Mouse (Mus musculus) spleen, adult 2 months (tissue): ENCODE measurements at regions not wholly inside any gene's neighbourhood (a gene's known extent, or its start where the extent isn't known, plus 50 kb on each side); places are given as distances from the start of the nearest gene placed in this dataset.
A peak's percentile ranks its signal among the peaks of the same experiment; 100 is the strongest.

Experiments
- DNase-seq, 2 experiments: peaks; one replicate each; pipeline versions ENCODE4 v3.0.0 to v3.0.0-alpha.2; 2012 to 2021; ENCODE audit warnings: low spot score in 2 of 2, low read depth in 1 of 2
- H3K27ac ChIP-seq: fragments of 200-500 bp; 2 replicates; pipeline ENCODE4 v1.5.1; 2012; ENCODE audit warnings: low read length, inconsistent platforms; ENCODE audit not compliant: insufficient read depth
- H3K27me3 ChIP-seq: fragments of 200-500 bp; 2 replicates; pipeline ENCODE4 v1.6.1; 2012; ENCODE audit warnings: mild to moderate bottlenecking, moderate library complexity, low read length, inconsistent platforms; ENCODE audit not compliant: control insufficient read depth, insufficient read depth
- H3K36me3 ChIP-seq: fragments of 200-500 bp; 2 replicates; pipeline ENCODE4 v1.6.1; 2012; ENCODE audit warnings: mild to moderate bottlenecking, low read length, inconsistent platforms; ENCODE audit not compliant: control insufficient read depth, insufficient read depth
- H3K4me1 ChIP-seq: fragments of 200-500 bp; 2 replicates; pipeline ENCODE4 v1.6.1; 2011; ENCODE audit warnings: inconsistent platforms; ENCODE audit not compliant: control insufficient read depth, insufficient read depth, insufficient read length
- H3K4me3 ChIP-seq: fragments of 200-500 bp; 2 replicates; pipeline ENCODE4 v1.5.1; 2011; ENCODE audit warnings: mild to moderate bottlenecking, inconsistent platforms; ENCODE audit not compliant: insufficient read depth, insufficient read length; ENCODE audit errors: extremely low read depth
- CTCF ChIP-seq: fragments of 200-500 bp; IDR thresholded peaks from 2 replicates; pipeline ENCODE4 v1.5.1; 2011; ENCODE audit warnings: mild to moderate bottlenecking, inconsistent platforms; ENCODE audit not compliant: insufficient read depth, insufficient read length, insufficient replicate concordance; ENCODE audit errors: extremely low read depth
- POLR2A ChIP-seq: fragments of 200-500 bp; IDR thresholded peaks from 2 replicates; pipeline ENCODE4 v1.6.1; 2011; ENCODE audit warnings: low read depth, low read length, inconsistent platforms
- WGBS: fragments of 180-500 bp; shearing (Covaris S2); methylation state at CpG from one replicate; pipeline ENCODE4 v1.1.7; 2018; 5-methylcytosine and 5-hydroxymethylcytosine counted together

DNA sequence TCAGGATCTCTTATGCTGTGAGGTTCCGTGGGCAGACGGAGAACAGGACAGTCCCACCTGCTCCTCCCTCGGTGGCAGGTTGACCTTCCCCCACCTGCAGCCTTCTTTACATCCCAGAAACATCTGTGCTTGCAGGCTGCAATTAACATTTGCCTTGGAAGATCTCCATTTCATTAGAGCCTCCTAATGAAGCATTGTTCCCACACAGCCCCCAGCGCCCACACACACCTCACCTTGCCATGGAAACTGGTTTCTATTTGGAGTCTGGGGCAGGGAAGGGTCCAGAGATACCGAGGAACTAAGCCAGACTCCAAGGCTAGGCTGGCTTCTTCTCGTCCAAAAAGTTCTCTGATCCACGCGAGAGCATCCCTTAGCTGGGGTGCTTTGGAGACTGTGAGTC lies 56.6 kb upstream of the Rpl38 start:
- DNase-seq: no peak
- Histone ChIP-seq H3K36me3 (no peaks in the 10 kb centered on the region), H3K4me3 (no peak overlapping the region), H3K27ac (no peak overlapping the region), H3K4me1 (no peaks in the 10 kb centered on the region), H3K27me3 (no peaks in the 10 kb centered on the region)
- no peak for TF ChIP-seq CTCF
- TF ChIP-seq POLR2A: no peak
- 79% methylated on average over 8 of the region's 8 CpGs for WGBS

- 89% methylated on average over 9 of the region's 9 CpGs for WGBS
- Histone ChIP-seq H3K27ac (no peak overlapping the region), H3K36me3 (no peaks in the 10 kb centered on the region), H3K4me3 (no peak overlapping the region), H3K27me3 (no peaks in the 10 kb centered on the region), H3K4me1 (no peaks in the 10 kb centered on the region)
- no peak for TF ChIP-seq POLR2A
- TF ChIP-seq CTCF: peak; percentile 5; the same call in 1 of the 2 replicates
- DNase-seq: no peak
These were observed 60.3 kb upstream of the Rpl38 start for GRCm38 (mm10) chr11:114608009-114608408.

GRCm38 (mm10) chr11:114603108-114603507 lies 65.2 kb upstream of the Rpl38 start:
- WGBS: 77% methylated on average over 6 of the region's 6 CpGs
- Histone ChIP-seq H3K4me3 (no peak overlapping the region), H3K4me1 (no peaks in the 10 kb centered on the region), H3K36me3 (no peaks in the 10 kb centered on the region), H3K27ac (no peak overlapping the region), H3K27me3 (no peaks in the 10 kb centered on the region)
- no peak for DNase-seq
- TF ChIP-seq CTCF (no peak), POLR2A (no peak)

- H3K4me1 ChIP-seq: no peaks in the 10 kb centered on the region
- WGBS: 67% methylated on average over 2 of the region's 2 CpGs
- H3K27ac ChIP-seq: no peak overlapping the region
- no peak overlapping the region for H3K4me3 ChIP-seq
- no peaks in the 10 kb centered on the region for H3K27me3 ChIP-seq
- no peak for DNase-seq
- H3K36me3 ChIP-seq: no peaks in the 10 kb centered on the region
- TF ChIP-seq POLR2A (no peak), CTCF (no peak)
These were observed 71.1 kb upstream of the Rpl38 start for GRCm38 (mm10) chr11:114597225-114597624.

GRCm38 (mm10) chr11:114592961-114593360 lies 75.4 kb upstream of the Rpl38 start:
- no peaks in the 10 kb centered on the region for H3K36me3 ChIP-seq
- TF ChIP-seq POLR2A (no peak), CTCF (no peak)
- H3K27me3 ChIP-seq: no peaks in the 10 kb centered on the region
- H3K4me1 ChIP-seq: no peaks in the 10 kb centered on the region
- 70% methylated on average over 9 of the region's 9 CpGs for WGBS
- H3K4me3 ChIP-seq: no peak overlapping the region
- no peak for DNase-seq
- no peak overlapping the region for H3K27ac ChIP-seq

DNA sequence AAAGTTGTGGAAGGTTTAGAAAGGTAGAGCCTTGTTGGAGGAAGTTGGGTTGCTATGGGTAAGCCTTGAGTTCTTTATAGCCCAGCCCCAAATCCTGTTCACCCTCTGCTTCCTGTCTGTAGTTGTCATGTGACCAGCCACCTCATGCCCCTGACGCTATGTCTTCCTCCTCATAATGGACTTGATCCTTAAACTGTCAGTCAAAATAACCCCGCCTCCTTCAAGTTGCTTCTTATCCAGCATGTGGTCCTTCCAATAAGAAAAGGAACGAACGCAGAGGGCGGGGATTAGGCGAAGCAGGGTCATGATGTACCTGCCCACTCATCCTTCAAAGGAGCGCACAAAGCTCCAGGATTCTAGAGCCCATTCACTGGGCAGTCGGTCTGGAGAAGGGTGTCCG lies 79.8 kb upstream of the Rpl38 start:
- H3K4me1 ChIP-seq: no peaks in the 10 kb centered on the region
- H3K36me3 ChIP-seq: no peaks in the 10 kb centered on the region
- no peak for TF ChIP-seq CTCF
- TF ChIP-seq POLR2A: no peak
- WGBS: 83% methylated on average over 9 of the region's 9 CpGs
- H3K27me3 ChIP-seq: no peaks in the 10 kb centered on the region
- DNase-seq: no peak
- H3K4me3 ChIP-seq: no peak overlapping the region
- H3K27ac ChIP-seq: no peak overlapping the region

DNA sequence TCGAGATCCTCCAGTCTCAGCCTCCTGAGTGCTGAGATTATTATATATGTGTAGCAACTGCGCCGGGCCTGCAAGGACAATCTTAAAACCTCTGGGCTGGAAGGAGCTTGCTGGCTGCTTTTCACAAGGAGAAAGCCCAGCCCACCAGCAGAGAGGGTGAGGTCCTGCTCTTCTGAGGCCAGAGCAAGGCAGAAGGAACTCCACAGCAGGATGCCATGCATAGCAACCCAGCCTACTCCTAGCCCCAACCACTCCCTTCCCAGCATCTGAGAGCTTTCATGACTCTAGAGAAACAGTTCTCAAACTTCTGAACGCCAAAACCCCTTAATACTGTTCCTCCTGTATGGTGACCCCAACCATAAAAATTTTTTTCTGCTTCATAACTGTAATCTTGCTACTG lies 80.3 kb upstream of the Rpl38 start:
- no peaks in the 10 kb centered on the region for H3K36me3 ChIP-seq
- H3K4me1 ChIP-seq: no peaks in the 10 kb centered on the region
- TF ChIP-seq POLR2A (no peak), CTCF (no peak)
- no peak overlapping the region for H3K27ac ChIP-seq
- no peaks in the 10 kb centered on the region for H3K27me3 ChIP-seq
- H3K4me3 ChIP-seq: no peak overlapping the region
- DNase-seq: no peak
- WGBS: 91% methylated on average over 4 of the region's 4 CpGs

DNA sequence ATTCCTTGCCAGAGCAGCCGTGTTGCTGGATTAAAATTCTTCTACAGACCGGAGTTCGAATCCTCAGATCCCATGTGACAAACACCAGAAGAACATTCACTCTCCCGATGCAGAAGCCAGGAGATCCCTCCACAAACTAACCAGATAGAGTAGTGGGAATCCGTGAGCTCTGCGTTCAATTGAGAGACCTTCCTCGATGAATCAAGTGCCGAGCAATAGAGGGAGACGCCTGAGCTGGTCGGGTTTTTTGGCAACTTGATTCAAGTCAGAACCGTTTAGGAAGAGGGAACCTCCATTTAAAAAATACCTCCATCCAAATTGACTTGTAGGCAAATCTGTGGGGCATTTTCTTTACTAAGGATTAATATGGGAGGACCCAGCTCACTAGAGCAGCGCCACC lies 81.9 kb upstream of the Rpl38 start:
- no peak for DNase-seq
- Histone ChIP-seq H3K36me3 (no peaks in the 10 kb centered on the region), H3K4me1 (no peaks in the 10 kb centered on the region), H3K4me3 (no peak overlapping the region), H3K27me3 (no peaks in the 10 kb centered on the region), H3K27ac (no peak overlapping the region)
- WGBS: 87% methylated on average over 12 of the region's 12 CpGs
- TF ChIP-seq CTCF (no peak), POLR2A (no peak)
